Mouse (Mus musculus): ENCODE results near the gene Cd63. TPM values are rescaled to one million over a fixed set of nuclear protein-coding genes. Genes with fewer than 3 reads are reported as not detected.

Gene Cd63
- polyA plus RNA-seq, 1 experiment from 2014 or later = 794 TPM

- Histone ChIP-seq H3K4me3 (ENCODE audit: low read length) (no peak overlapping the region), H3K27me3 (replicated peaks; ENCODE audit: control insufficient read depth, insufficient read depth, low read length) (peaks cover 11% of the 10 kb centered on the region), H3K27ac (ENCODE audit: low read length) (no peak overlapping the region), H3K36me3 (ENCODE audit: control insufficient read depth, insufficient read depth, low read length) (no peaks in the 10 kb centered on the region), H3K9ac (ENCODE audit: low read depth, low read length) (no peak overlapping the region), H3K4me2 (ENCODE audit: low read depth, low read length) (no peak overlapping the region), H3K4me1 (ENCODE audit: control insufficient read depth, insufficient read depth, low read length) (no peaks in the 10 kb centered on the region), H3K9me3 (ENCODE audit: control insufficient read depth, low read length) (no peaks in the 10 kb centered on the region)
- ATAC-seq = no peak
- WGBS = 77% methylated on average over 6 of the region's 6 CpGs
Observed at GRCm38 (mm10) chr10:128899759-128900490, 864 bp upstream of the Cd63 start.

- no peak overlapping the region for H3K4me2 ChIP-seq (ENCODE audit: low read depth, low read length)
- H3K27ac ChIP-seq (ENCODE audit: low read length) = no peak overlapping the region
- no peak for ATAC-seq
- no peak overlapping the region for H3K4me3 ChIP-seq (ENCODE audit: low read length)
- peaks cover 6% of the 10 kb centered on the region for H3K27me3 ChIP-seq (replicated peaks; ENCODE audit: control insufficient read depth, insufficient read depth, low read length)
- H3K9me3 ChIP-seq (ENCODE audit: control insufficient read depth, low read length) = no peaks in the 10 kb centered on the region
- no peaks in the 10 kb centered on the region for H3K36me3 ChIP-seq (ENCODE audit: control insufficient read depth, insufficient read depth, low read length)
- H3K4me1 ChIP-seq (ENCODE audit: control insufficient read depth, insufficient read depth, low read length) = no peaks in the 10 kb centered on the region
- 77% methylated on average over 1 of the region's 1 CpGs for WGBS
- no peak overlapping the region for H3K9ac ChIP-seq (ENCODE audit: low read depth, low read length)
Observed at GRCm38 (mm10) chr10:128901409-128901808, 620 bp downstream of the Cd63 start.

GRCm38 (mm10) chr10:128902409-128902988 is 1.7 kb downstream of the Cd63 start:
- Histone ChIP-seq H3K4me3 (ENCODE audit: low read length) (no peak overlapping the region), H3K27me3 (replicated peaks; ENCODE audit: control insufficient read depth, insufficient read depth, low read length) (no peaks in the 10 kb centered on the region), H3K9ac (ENCODE audit: low read depth, low read length) (no peak overlapping the region), H3K4me2 (ENCODE audit: low read depth, low read length) (no peak overlapping the region), H3K27ac (ENCODE audit: low read length) (no peak overlapping the region), H3K9me3 (ENCODE audit: control insufficient read depth, low read length) (no peaks in the 10 kb centered on the region), H3K36me3 (ENCODE audit: control insufficient read depth, insufficient read depth, low read length) (no peaks in the 10 kb centered on the region), H3K4me1 (ENCODE audit: control insufficient read depth, insufficient read depth, low read length) (no peaks in the 10 kb centered on the region)
- 86% methylated on average over 3 of the region's 3 CpGs for WGBS
- no peak for ATAC-seq

- Histone ChIP-seq H3K27ac (ENCODE audit: low read length) (no peak overlapping the region), H3K4me1 (ENCODE audit: control insufficient read depth, insufficient read depth, low read length) (no peaks in the 10 kb centered on the region; the same call in 1 of the 2 replicates), H3K9ac (ENCODE audit: low read depth, low read length) (no peak overlapping the region), H3K4me2 (ENCODE audit: low read depth, low read length) (no peak overlapping the region), H3K4me3 (ENCODE audit: low read length) (no peak overlapping the region), H3K9me3 (ENCODE audit: control insufficient read depth, low read length) (no peaks in the 10 kb centered on the region), H3K36me3 (ENCODE audit: control insufficient read depth, insufficient read depth, low read length) (no peaks in the 10 kb centered on the region), H3K27me3 (replicated peaks; ENCODE audit: control insufficient read depth, insufficient read depth, low read length) (no peaks in the 10 kb centered on the region)
- ATAC-seq = no peak
- 69% methylated on average over 5 of the region's 5 CpGs for WGBS
Observed at GRCm38 (mm10) chr10:128904812-128905211, 4.0 kb downstream of the Cd63 start.

- Histone ChIP-seq H3K36me3 (ENCODE audit: control insufficient read depth, insufficient read depth, low read length) (peaks cover 3% of the 10 kb centered on the region; the same call in 1 of the 2 replicates), H3K4me3 (ENCODE audit: low read length) (peak overlapping the region; percentile 85), H3K4me1 (ENCODE audit: control insufficient read depth, insufficient read depth, low read length) (peaks cover 10% of the 10 kb centered on the region), H3K9me3 (ENCODE audit: control insufficient read depth, low read length) (no peaks in the 10 kb centered on the region), H3K27ac (ENCODE audit: low read length) (peak overlapping the region; percentile 96), H3K9ac (ENCODE audit: low read depth, low read length) (peak overlapping the region; percentile 96), H3K4me2 (ENCODE audit: low read depth, low read length) (peak overlapping the region; percentile 81), H3K27me3 (replicated peaks; ENCODE audit: control insufficient read depth, insufficient read depth, low read length) (no peaks in the 10 kb centered on the region)
- ATAC-seq = peak; percentile 66
- WGBS = 38% methylated on average over 13 of the region's 13 CpGs
Observed at GRCm38 (mm10) chr10:128908778-128909448, 8.1 kb downstream of the Cd63 start.

GRCm38 (mm10) chr10:128909567-128910028 is 8.8 kb downstream of the Cd63 start:
- Histone ChIP-seq H3K4me2 (ENCODE audit: low read depth, low read length) (peak overlapping the region; percentile 81), H3K4me1 (ENCODE audit: control insufficient read depth, insufficient read depth, low read length) (peaks cover 10% of the 10 kb centered on the region), H3K36me3 (ENCODE audit: control insufficient read depth, insufficient read depth, low read length) (peaks cover 3% of the 10 kb centered on the region; the same call in 1 of the 2 replicates), H3K27ac (ENCODE audit: low read length) (peak overlapping the region; percentile 96), H3K27me3 (replicated peaks; ENCODE audit: control insufficient read depth, insufficient read depth, low read length) (no peaks in the 10 kb centered on the region), H3K9me3 (ENCODE audit: control insufficient read depth, low read length) (no peaks in the 10 kb centered on the region), H3K9ac (ENCODE audit: low read depth, low read length) (peak overlapping the region; percentile 96), H3K4me3 (ENCODE audit: low read length) (peak overlapping the region; percentile 85)
- peak; percentile 82 for ATAC-seq
- WGBS = 0% methylated on average over 26 of the region's 41 CpGs

GRCm38 (mm10) chr10:128910066-128910841 is 9.5 kb downstream of the Cd63 start:
- H3K4me1 ChIP-seq (ENCODE audit: control insufficient read depth, insufficient read depth, low read length) = peaks cover 10% of the 10 kb centered on the region
- H3K36me3 ChIP-seq (ENCODE audit: control insufficient read depth, insufficient read depth, low read length) = peaks cover 3% of the 10 kb centered on the region; the same call in 1 of the 2 replicates
- ATAC-seq = peak; percentile 49
- peak overlapping the region; percentile 85 for H3K4me3 ChIP-seq (ENCODE audit: low read length)
- peak overlapping the region; percentile 96 for H3K9ac ChIP-seq (ENCODE audit: low read depth, low read length)
- no peaks in the 10 kb centered on the region for H3K9me3 ChIP-seq (ENCODE audit: control insufficient read depth, low read length)
- no peaks in the 10 kb centered on the region for H3K27me3 ChIP-seq (replicated peaks; ENCODE audit: control insufficient read depth, insufficient read depth, low read length)
- peak overlapping the region; percentile 81 for H3K4me2 ChIP-seq (ENCODE audit: low read depth, low read length)
- peak overlapping the region; percentile 96 for H3K27ac ChIP-seq (ENCODE audit: low read length)
- WGBS = under 1% methylated on average over 65 of the region's 66 CpGs

GRCm38 (mm10) chr10:128911430-128911829 is 10.6 kb downstream of the Cd63 start:
- WGBS = 89% methylated on average over 6 of the region's 6 CpGs
- Histone ChIP-seq H3K4me2 (ENCODE audit: low read depth, low read length) (0 out of 2 replicates have a peak overlapping the region, but pooled peaks have one; percentile 81), H3K36me3 (ENCODE audit: control insufficient read depth, insufficient read depth, low read length) (peaks cover 3% of the 10 kb centered on the region; the same call in 1 of the 2 replicates), H3K9ac (ENCODE audit: low read depth, low read length) (no peak overlapping the region), H3K27ac (ENCODE audit: low read length) (no peak overlapping the region), H3K4me3 (ENCODE audit: low read length) (peak overlapping the region; percentile 85), H3K27me3 (replicated peaks; ENCODE audit: control insufficient read depth, insufficient read depth, low read length) (no peaks in the 10 kb centered on the region), H3K9me3 (ENCODE audit: control insufficient read depth, low read length) (no peaks in the 10 kb centered on the region), H3K4me1 (ENCODE audit: control insufficient read depth, insufficient read depth, low read length) (peaks cover 10% of the 10 kb centered on the region)
- no peak for ATAC-seq

All from intestine, embryonic 16.5 days (tissue).